Mouse (Mus musculus) thymus, postnatal 14 days (tissue): ENCODE results near the gene Mtch1.
A peak's percentile ranks its signal among the peaks of the same experiment; 100 is the strongest.

Source experiments
- DNase-seq: peaks from one replicate; pipeline ENCODE4 v3.0.0; 2021

The Mtch1 gene

DNA sequence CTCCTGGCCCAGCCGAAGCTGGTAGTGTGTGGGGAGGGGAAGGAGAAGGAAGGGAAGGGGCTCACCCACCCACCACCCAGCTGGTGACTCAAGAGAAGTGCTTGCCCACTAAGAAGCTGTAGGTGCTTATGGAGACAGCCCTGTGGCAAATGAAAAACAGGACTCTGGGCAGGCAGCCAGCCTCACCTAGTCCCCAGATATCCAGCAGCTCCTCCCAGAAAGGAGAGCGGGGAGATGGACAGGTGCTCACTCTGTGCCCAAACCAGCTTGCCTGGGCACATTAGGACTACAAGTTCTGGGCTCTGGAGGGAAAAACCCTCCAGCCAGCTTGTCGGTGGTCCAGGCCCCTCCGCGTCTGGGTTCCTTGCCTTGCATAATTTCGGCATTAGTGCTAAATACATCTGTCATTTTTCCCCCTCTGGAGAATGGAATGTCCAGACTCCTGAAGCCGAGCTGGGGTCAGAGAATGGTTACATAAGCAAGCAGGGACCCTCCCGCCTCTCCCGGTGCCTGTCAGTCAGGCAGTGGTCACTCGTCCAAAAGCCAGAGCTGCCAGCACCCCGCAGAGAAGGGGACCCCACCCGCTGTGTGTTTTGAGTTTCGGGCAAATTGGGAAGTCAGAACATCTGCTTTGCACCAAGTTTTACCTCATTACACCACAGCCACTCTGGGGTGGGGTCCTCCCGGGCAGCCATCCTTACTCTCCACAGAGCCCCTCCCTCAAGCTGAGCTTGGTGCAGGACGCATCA, 42.5 kb downstream of the Mtch1 start:
- no peak for DNase-seq

DNA sequence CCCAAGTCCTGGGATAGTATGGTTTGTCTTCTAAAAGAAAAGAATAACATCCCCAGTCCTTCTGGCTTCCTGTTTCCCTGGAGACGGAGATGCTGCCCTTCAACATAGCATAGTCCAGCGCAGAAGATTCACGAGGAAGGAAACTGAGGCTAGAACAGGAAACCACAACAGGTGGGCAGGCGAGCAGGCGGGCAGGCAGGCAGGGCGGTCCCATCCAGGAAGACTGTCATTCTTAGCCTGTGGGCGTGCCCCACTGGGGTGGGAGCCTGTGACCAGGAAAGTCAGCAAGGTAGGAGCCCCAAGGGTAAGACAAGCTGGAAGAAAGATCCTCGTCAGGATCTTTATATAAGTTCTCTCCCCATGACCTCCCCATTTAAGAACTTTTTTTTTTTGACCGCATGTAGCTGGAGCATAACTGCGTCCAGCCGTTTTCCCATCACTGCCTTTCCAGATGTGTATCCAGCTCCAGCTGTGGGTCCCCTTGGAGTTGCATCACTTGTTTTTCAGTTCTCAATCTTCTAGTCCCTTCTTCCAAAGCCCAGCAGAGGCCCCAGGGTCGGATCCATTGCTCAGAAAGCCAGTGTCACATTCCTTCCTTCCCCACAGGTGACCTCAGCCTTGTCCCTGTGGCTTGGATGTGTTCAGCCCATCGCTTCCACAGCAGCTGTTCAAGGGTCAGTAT, 43.2 kb downstream of the Mtch1 start:
- peak; percentile 71 for DNase-seq

DNA sequence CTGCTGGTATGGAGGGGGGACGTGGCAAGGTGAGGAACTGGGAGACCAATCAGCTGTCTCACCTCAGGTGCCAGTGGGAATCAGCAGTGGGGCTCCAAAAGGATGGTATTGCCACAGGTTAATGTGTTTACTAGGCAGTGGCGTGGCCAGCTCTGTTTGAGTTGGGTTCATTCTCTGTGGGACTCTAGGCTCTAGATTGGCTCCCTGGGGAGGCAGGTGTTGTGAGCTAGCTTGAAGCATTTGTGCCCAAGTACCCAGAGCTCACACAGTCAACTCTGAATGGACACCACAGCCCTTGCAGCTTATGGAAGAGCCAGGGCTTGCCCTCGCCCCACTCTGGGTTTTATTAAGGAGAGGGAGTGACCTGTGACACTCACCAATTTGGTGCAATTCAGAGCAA, 43.9 kb downstream of the Mtch1 start:
- DNase-seq, result no peak

DNA sequence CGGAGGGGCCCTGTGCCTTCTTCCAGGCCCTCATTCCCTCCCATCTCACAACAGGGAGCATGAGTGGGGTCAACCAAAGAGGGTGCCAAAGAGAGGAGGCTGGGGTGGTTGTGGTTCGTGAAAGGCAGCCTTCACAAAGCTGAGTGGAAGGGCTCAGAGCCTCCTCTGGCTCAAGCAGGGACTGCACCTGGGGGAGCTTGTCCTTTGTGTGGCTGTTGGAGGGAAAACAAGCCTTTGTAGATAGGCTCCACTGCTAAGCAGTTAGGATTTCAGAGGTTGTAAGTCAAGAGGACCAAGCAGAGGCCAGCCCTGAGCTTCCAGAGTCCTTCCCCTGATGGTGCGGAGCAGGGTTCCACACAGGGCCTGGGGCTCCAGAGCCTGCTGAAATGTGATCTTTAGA, 44.6 kb downstream of the Mtch1 start:
- peak; percentile 66 for DNase-seq

DNA sequence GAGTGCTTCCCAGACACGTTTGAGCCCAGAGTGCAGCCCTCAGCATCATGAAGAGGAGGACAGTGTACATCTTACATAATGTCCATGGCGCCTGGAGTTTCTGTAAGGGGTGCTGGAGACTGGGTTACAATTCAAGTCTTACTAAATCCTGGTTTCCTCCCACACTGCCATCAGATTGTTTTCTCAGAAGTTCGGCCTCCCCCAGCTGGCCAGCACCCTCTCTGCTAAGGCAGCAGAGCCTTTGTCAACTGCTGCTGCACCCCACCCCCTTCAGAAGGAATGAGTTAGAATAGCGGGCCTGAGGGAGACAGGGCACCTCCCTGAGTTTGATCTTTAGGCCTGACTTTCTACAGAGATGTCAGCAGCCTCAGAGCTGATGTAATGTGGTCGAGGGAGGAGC, 45.6 kb downstream of the Mtch1 start:
- no peak for DNase-seq

DNA sequence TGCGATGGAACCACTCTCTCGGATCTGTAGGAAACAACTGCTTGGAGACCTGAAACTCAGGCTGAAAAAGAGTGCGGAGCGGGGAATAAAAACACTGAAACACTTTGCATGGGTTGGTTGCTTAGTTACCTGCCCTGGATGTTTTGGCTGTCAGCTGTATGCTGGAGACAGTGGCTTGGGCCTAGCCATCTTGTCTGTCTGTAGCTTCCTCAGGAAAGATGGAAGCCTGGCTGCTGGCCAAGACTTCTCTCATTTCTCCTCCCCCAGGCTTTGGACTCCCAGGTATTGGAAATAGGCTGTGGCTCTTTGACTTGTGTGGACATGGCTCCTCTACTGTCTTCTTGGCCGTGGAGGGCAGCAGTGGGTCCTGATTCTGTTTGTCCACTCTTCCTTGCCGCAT, 46.3 kb downstream of the Mtch1 start:
- no peak for DNase-seq

DNA sequence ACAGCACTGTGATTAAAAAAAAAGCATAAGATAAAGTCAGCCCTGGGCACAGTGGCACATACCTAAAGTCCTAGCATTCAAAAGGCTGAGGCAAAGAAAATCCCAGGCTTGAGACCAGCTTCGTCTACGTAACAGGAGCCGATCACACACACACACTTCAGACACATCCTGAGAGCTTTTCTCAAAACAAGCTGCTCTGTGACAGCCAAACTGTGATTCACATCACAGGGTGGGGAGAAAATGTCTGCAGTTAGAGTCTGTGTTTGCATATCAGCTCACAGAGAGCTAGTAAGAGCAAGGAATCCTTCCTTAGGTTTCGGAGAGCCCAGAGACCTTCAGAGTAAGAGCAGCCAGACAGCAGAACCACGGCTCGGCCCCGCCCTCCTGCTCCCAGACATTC, 46.8 kb downstream of the Mtch1 start:
- DNase-seq, result no peak

DNA sequence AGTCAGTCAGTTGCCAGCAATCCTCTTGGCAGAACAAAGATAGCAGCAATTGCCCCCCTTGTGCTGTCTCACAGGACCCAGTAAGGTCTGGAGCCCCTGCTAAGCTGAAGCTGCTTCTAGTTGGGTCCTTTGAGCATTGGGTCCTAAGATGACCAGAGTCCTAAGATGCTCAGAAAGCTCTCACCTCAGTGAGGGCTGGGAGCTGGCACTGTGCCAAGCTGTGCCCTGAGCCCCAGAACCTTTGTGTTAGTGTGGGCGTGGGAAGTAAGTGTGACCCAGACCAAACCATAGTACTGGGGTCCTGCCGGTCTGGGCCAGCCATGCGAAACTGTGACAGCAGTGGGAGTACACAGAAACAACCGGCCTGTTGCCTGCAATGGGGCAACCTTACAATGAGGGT, 48.5 kb downstream of the Mtch1 start:
- no peak for DNase-seq

DNA sequence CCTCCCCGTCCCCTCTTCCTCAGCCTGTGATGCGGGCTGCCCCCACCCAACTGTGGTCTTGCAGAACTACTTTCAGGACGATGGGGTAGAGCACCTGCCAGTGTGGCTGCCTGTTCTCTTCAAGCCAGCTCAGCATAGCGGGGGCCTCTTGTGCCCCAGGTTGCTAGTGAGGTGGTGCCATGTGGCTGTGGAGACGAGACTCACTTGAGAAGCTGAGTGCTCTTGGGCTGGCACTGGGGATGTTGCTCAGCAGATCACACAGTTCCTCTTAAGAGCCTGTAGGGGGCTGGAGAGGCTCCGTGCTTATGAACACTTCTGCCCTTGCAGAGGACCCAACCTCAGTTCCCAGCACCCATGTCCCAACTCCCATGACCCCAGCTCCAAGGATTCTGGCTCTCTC, 49.9 kb downstream of the Mtch1 start:
- peak; percentile 38 for DNase-seq

DNA sequence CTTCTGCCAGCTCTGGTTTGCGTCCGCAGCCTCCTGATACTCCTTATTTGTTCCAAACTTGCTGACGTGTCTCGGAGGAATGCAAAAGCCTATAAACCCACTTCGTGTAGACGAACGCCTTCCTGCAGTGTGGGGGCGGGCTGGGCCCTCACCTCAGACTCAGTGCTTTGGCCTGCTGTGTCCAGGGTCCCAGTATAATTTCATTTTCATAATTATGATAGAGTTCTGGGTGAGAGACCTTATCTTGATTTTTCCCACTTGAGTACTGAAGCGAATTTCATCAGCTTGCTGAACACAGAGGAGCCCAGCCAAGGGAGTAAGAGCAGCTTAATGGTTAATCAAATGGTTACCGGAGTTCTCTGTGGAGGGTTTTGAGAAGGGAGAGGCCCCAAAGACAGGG, 50.4 kb downstream of the Mtch1 start:
- DNase-seq, result no peak

DNA sequence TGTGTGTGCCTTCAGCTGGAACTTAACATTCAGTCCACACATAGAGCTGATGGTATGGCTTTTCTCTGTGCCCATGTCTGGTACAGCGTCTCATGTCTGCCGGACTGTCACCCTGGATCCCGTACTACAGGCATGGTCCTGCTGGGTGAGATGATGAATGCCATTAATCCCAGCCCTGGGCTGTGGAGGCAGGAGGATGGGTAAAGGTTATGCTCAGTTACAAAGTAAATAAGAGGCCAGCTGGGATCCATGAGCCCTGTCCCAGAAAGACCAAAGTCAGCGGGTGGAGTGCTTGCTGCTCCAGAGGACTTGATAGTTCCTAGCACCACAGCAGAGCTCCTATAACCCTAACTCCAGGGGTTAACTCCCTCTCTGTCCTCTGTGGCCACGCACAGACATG, 51.9 kb downstream of the Mtch1 start:
- no peak for DNase-seq

DNA sequence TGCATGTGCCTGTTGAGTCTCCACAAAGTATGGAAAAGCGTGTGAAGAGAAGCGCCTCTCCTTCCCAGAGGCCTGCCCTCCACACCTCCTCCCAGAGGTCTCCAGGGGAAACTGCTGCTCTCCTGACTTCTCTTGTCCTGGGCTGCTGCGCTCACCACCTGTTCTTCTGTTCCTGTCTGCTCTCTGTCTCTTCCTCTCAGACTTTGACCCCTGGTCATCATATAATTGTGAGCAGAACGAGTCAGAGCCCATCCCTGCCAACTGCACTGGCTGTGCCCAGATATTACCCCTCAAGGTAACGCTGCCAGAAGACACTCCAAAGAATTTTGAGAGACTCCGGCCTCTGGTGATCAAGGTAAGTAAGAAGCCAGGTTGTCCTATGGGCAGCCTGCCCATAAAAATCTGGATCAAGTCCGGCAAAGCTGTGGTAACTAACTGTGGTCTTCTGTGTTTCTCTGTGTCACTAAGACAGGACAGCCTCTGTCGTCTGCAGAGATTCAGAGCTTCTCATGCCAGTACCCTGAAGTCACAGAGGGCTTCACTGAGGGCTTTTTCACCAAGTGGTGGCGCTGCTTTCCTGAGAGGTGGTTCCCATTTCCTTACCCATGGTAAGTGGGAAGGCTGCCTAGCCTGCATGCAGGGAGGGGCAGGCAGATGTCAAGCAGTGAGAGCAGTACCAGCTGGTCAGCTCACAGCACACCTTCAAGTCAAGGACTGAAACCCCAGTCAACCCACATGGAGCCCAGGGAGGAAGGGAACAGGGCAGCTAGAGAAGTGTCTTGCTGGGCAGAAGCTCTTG, 53.7 kb downstream of the Mtch1 start:
- DNase-seq, result no peak

DNA sequence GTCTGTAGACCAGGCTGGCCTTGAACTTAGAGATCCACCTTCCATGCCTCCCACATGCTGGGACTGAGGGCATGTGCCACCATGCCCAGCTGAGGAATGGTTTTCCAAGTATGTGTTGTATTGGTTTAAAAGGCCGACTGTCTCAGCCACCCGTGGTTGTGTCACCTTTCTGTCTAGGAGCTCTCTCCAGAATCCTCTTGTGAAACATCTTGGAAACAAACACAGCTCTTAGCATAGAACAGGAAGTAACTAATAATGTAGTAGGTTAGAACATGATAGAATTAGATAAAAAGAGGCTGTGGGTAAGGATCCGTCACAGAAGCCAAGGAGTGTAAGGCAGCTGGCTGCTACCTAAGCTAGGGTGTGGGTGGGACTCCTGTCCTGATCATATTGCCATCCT, 54.7 kb downstream of the Mtch1 start:
- DNase-seq, result no peak

DNA sequence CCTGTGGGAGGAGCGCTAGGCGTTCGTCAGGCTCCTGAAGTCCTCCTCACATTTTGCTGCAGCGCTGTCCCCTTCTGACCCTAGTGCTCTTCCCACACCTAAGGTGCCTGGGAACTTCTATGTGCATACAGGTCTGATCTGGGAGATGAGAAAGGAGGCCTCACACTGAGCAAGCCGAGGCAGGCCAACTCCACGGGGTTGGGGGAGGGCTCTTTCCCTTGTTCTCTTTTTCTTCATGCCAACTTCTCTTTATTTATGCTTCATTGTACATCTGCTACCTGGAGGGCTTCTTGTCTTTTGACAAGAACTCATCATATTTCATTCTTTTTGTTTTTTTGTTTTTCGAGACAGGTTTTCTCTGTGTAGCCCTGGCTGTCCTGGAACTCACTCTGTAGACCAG, 55.9 kb downstream of the Mtch1 start:
- DNase-seq, result no peak

DNA sequence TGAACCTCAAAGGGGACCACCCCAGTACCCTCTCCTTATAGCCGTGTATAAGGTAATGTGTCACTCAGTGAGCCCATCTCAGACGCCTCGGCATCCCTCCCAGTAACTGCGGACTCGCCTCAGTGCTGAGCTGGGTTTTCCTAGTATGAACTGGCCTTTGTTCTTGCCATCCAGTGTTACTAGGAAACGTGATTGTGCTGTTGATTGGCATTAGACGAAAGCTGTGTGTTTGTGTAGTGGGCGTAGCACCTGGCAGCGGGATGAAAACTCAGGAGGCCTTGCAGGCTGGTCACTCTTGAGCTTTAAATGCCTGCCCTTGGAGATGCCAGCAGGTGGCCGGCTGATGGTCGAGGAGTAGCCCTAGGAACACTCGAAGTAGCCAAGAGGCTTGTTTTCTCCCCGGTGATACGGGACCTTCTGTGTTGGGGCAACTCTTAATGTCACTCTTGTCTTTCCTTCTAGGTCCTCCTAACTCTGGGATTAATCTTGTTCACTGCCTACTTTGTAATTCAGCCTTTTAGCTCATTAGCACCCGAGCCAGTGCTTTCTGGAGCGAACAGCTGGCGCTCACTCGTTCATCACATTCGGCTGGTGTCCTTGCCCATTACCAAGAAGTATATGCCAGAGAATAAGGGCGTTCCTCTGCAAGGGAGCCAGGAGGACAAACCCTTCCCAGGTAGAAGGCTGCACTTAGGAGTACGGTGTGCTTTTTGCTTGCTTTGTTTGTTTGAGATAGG, 65.3 kb downstream of the Mtch1 start:
- DNase-seq, result no peak
